Mouse (Mus musculus) midbrain, embryonic 13.5 days (tissue): ENCODE measurements at regions not wholly inside any gene's neighbourhood (a gene's known extent, or its start where the extent isn't known, plus 50 kb on each side); places are given as distances from the start of the nearest gene placed in this dataset.
A peak's percentile ranks its signal among the peaks of the same experiment; 100 is the strongest.

ENCODE experiments used
- ATAC-seq: fragments of 200-750 bp; cut with Nextera tagmentation; 2 replicates; pipeline ENCODE4 v1.8.0; 2017; ENCODE audit warnings: mild to moderate bottlenecking, moderate TSS enrichment, moderate library complexity
- H3K27ac ChIP-seq: fragments of 300-500 bp; sonication (generic); 2 replicates; pipeline ENCODE4 v1.5.1; 2015; ENCODE audit warnings: inconsistent platforms, mild to moderate bottlenecking, moderate library complexity
- H3K27me3 ChIP-seq: fragments of 300-500 bp; sonication (generic); 2 replicates; pipeline ENCODE4 v1.6.1; 2015; ENCODE audit warnings: mild to moderate bottlenecking, inconsistent platforms
- H3K36me3 ChIP-seq: fragments of 300-500 bp; sonication (generic); 2 replicates; pipeline ENCODE4 v1.6.1; 2015; ENCODE audit warnings: mild to moderate bottlenecking, inconsistent platforms
- H3K4me1 ChIP-seq: fragments of 300-500 bp; sonication (generic); replicated peaks from 2 replicates; pipeline ENCODE4 v1.6.1; 2015; ENCODE audit warnings: inconsistent platforms
- H3K4me2 ChIP-seq: fragments of 300-500 bp; sonication (generic); replicated peaks from 2 replicates; pipeline ENCODE4 v1.6.1; 2015; ENCODE audit warnings: moderate library complexity, mild to moderate bottlenecking, inconsistent platforms
- H3K4me3 ChIP-seq: fragments of 300-500 bp; sonication (generic); replicated peaks from 2 replicates; pipeline ENCODE4 v1.5.1; 2015; ENCODE audit warnings: mild to moderate bottlenecking, inconsistent platforms
- H3K9ac ChIP-seq: fragments of 300-500 bp; sonication (generic); replicated peaks from 2 replicates; pipeline ENCODE4 v1.6.1; 2015; ENCODE audit warnings: mild to moderate bottlenecking, inconsistent platforms
- H3K9me3 ChIP-seq: fragments of 300-500 bp; sonication (generic); 2 replicates; pipeline ENCODE4 v1.6.1; 2016; ENCODE audit warnings: mild to moderate bottlenecking, inconsistent platforms
- WGBS: fragments of 180-500 bp; shearing (Covaris S2); methylation state at CpG from one replicate; pipeline ENCODE4 v1.1.7; 2015; 5-methylcytosine and 5-hydroxymethylcytosine counted together

DNA sequence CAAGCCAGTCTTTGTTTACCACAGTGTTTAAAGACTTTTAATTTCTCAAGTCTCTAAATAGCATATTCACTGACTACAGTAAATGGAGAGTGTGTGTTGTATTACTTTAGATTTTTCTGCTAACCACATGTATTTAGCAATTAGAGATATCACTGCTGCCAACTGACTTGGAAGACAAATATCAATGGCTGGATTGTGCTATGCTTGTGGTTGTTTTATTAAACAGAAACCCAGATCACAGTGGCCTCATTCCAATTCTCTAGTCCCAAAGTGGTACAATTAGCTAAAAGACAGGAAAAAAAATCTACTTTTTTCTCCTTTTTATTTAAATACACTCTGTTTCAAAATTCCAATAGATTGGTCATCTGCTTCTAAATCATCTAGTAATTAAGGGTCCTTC is 72.6 kb downstream of the Zfp120 start:
- Histone ChIP-seq H3K4me2 (no peak overlapping the region), H3K4me1 (no peaks in the 10 kb centered on the region), H3K27ac (no peak overlapping the region), H3K9ac (no peak overlapping the region), H3K9me3 (no peaks in the 10 kb centered on the region), H3K36me3 (no peaks in the 10 kb centered on the region), H3K27me3 (no peaks in the 10 kb centered on the region), H3K4me3 (no peak overlapping the region)
- ATAC-seq = no peak

DNA sequence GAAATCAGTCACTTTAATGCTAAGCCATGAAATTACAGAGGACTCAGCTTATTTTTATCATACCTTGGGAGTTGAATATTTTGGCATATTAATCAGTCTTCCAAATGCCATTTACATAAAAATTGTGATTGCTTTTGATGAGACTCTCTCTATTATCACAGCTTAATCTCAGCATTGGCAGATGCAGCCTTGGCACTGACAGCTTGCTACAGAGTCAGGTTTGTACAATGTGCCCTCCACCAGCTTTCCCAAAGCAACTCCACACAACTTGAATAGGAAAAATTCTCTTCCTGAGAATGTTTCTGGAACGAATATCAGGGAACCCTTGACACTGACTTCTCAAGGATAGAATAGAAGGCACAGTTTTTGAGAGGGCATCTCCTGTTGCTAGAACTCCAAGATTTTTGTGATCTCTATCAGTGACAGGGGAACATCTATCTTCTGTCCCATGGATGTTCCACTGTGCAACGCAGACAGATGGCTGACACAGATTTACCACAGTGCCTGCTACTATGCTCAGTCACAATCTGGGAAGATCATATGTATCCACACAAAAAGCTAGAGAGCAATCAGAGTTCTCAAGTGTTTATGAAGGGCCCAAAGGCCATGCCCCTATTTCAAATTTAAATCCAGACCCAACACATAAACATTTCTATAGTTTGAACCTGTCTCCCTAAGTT is 76.3 kb downstream of the Zfp120 start:
- Histone ChIP-seq H3K4me3 (no peak overlapping the region), H3K9ac (no peak overlapping the region), H3K4me2 (no peak overlapping the region), H3K27ac (no peak overlapping the region), H3K27me3 (no peaks in the 10 kb centered on the region), H3K36me3 (no peaks in the 10 kb centered on the region), H3K9me3 (no peaks in the 10 kb centered on the region), H3K4me1 (no peaks in the 10 kb centered on the region)
- WGBS = 81% methylated on average over 2 of the region's 2 CpGs
- ATAC-seq = 0 out of 2 replicates have a peak, but pooled peaks have one; percentile 43

GRCm38 (mm10) chr2:150056626-150057231 is 79.8 kb downstream of the Zfp120 start:
- Histone ChIP-seq H3K4me2 (no peak overlapping the region), H3K4me3 (no peak overlapping the region), H3K27me3 (no peaks in the 10 kb centered on the region), H3K4me1 (no peaks in the 10 kb centered on the region), H3K27ac (no peak overlapping the region), H3K36me3 (no peaks in the 10 kb centered on the region), H3K9ac (no peak overlapping the region), H3K9me3 (no peaks in the 10 kb centered on the region)
- 64% methylated on average over 5 of the region's 5 CpGs for WGBS
- peak; percentile 56; the same call in 1 of the 2 replicates for ATAC-seq
